ENCODE assay signal across 20 mouse cellular contexts in genomic region chr1:89474853-89475252, GRCm38 (mm10). TPM values are rescaled to one million over a fixed set of nuclear protein-coding genes. Genes with fewer than 3 reads are reported as not detected.
DNase-seq lines count a peak whose midpoint lies in the region; ATAC-seq lines count a peak whose summit lies in the region.
"Had no signal": no experiment of that assay in that cellular context is flagged by ENCODE, and none has a peak within 500 bp of the region (broad histone marks: within the 10 kb centered on the region; RNA-seq: fewer than 3 reads in every experiment).

No protein-coding gene starts in this region.

- no peak overlapping the region; the same call in 1 of the 2 replicates for H3K9ac ChIP-seq in hindbrain, embryonic 13.5 days
- H3K9ac ChIP-seq in hindbrain, embryonic 16.5 days (ENCODE audit: low read depth, low read length) = no peak overlapping the region
- H3K9ac ChIP-seq: heart, embryonic 13.5 days; hindbrain, embryonic 15.5 days; limb, embryonic 15.5 days; liver, embryonic 14.5 days; lung, embryonic 14.5 days; midbrain, embryonic 13.5 days; neural tube, embryonic 12.5 days had no signal

- 67% methylated on average over 9 of the region's 9 CpGs for WGBS in hindbrain, embryonic 13.5 days
- 62% methylated on average over 9 of the region's 9 CpGs for WGBS in hindbrain, embryonic 16.5 days

- no peaks in the 10 kb centered on the region for H3K36me3 ChIP-seq in hindbrain, embryonic 13.5 days
- H3K36me3 ChIP-seq in hindbrain, embryonic 16.5 days (ENCODE audit: control insufficient read depth, insufficient read depth, low read length) = no peaks in the 10 kb centered on the region
- H3K36me3 ChIP-seq: heart, embryonic 13.5 days; hindbrain, embryonic 15.5 days; limb, embryonic 15.5 days; midbrain, embryonic 13.5 days; neural tube, embryonic 12.5 days had no signal

- ATAC-seq in hindbrain, embryonic 13.5 days (ENCODE audit: low FRiP score) = no peak
- ATAC-seq in hindbrain, embryonic 16.5 days = no peak
- ATAC-seq: midbrain, embryonic 13.5 days had no signal

- H3K27ac ChIP-seq in hindbrain, embryonic 13.5 days = peak overlapping the region; percentile 48; the same call in 1 of the 2 replicates
- H3K27ac ChIP-seq in hindbrain, embryonic 16.5 days (ENCODE audit: low read depth, low read length) = no peak overlapping the region
- H3K27ac ChIP-seq: heart, embryonic 13.5 days; hindbrain, embryonic 15.5 days; limb, embryonic 15.5 days; liver, embryonic 14.5 days; midbrain, embryonic 13.5 days; neural tube, embryonic 12.5 days had no signal

- no peak overlapping the region for H3K4me3 ChIP-seq in hindbrain, embryonic 13.5 days
- no peak overlapping the region for H3K4me3 ChIP-seq in hindbrain, embryonic 16.5 days (ENCODE audit: low read length)
- H3K4me3 ChIP-seq: heart, embryonic 13.5 days; hindbrain, embryonic 15.5 days; limb, embryonic 15.5 days; midbrain, embryonic 13.5 days; neural tube, embryonic 12.5 days had no signal

- peaks cover 65% of the 10 kb centered on the region for H3K4me1 ChIP-seq in hindbrain, embryonic 13.5 days (replicated peaks)
- peaks cover 20% of the 10 kb centered on the region for H3K4me1 ChIP-seq in hindbrain, embryonic 16.5 days (ENCODE audit: control insufficient read depth, insufficient read depth, low read depth, low read length)

- no peaks in the 10 kb centered on the region for H3K9me3 ChIP-seq in hindbrain, embryonic 13.5 days
- H3K9me3 ChIP-seq in hindbrain, embryonic 16.5 days (ENCODE audit: control insufficient read depth, low read length) = no peaks in the 10 kb centered on the region
- H3K9me3 ChIP-seq: heart, embryonic 13.5 days; hindbrain, embryonic 15.5 days; limb, embryonic 15.5 days; midbrain, embryonic 13.5 days; neural tube, embryonic 12.5 days had no signal

- DNase-seq in urinary bladder, postnatal 14 days (ENCODE audit: low spot score) = peak; percentile 31
- no peak for DNase-seq in urinary bladder, postnatal 4 days (ENCODE audit: low spot score in 2 of 2)
- DNase-seq in kidney, postnatal 14 days = peak; percentile 49
- no peak for DNase-seq in cerebellum, adult 8-10 months
- no peak for DNase-seq in left cerebral cortex, adult 11 months (ENCODE audit: low spot score)
- DNase-seq: cerebellum, adult 11 months; cerebellum, postnatal 14 days; gastrocnemius, postnatal 25 days; heart, adult 18-20 months; left cerebral cortex, postnatal 4 days; lung, embryonic 14.5 days; right cerebral cortex, postnatal 14 days had no signal

- H3K27me3 ChIP-seq in hindbrain, embryonic 13.5 days = no peaks in the 10 kb centered on the region
- H3K27me3 ChIP-seq in hindbrain, embryonic 16.5 days (replicated peaks; ENCODE audit: control insufficient read depth, insufficient read depth, low read length) = no peaks in the 10 kb centered on the region
- H3K27me3 ChIP-seq: heart, embryonic 13.5 days; hindbrain, embryonic 15.5 days; limb, embryonic 15.5 days; midbrain, embryonic 13.5 days; neural tube, embryonic 12.5 days had no signal

- no peak overlapping the region for H3K4me2 ChIP-seq in hindbrain, embryonic 13.5 days
- no peak overlapping the region for H3K4me2 ChIP-seq in hindbrain, embryonic 16.5 days (ENCODE audit: low read length)
- H3K4me2 ChIP-seq: heart, embryonic 13.5 days; hindbrain, embryonic 15.5 days; limb, embryonic 15.5 days; lung, embryonic 14.5 days; midbrain, embryonic 13.5 days; neural tube, embryonic 12.5 days had no signal

RNA-seq across cellular contexts. Expression of gene Agap1, which starts 20.2 kb away (rescaled TPM):
- 48.4 and 51.3 TPM in 2 replicates for polyA plus RNA-seq in hindbrain, embryonic 13.5 days (2015; fragmentation: Nextera tagmentation; extraction: Ambion mirVana)
- polyA plus RNA-seq in hindbrain, embryonic 16.5 days (2015; fragmentation: Nextera tagmentation; extraction: Ambion mirVana) = 31.9 and 33.7 TPM in 2 replicates

Comparison
In these comparisons a context has a peak if more than half of its experiments do, and no peak if none do; other contexts are left out.
1. DNase-seq: peak in urinary bladder, postnatal 14 days (single experiment) and kidney, postnatal 14 days (single experiment); none in urinary bladder, postnatal 4 days (0 of 2), cerebellum, adult 8-10 months (single experiment) and left cerebral cortex, adult 11 months (single experiment).